Mouse (Mus musculus): Measurements from ENCODE around the gene Gm10999.
"Not testable (repeated sequence)": the region's sequence is repeated elsewhere in the genome, so short reads cannot be mapped to it uniquely, and the experiment has no call there.

The Gm10999 gene

GRCm38 (mm10) chr8:129131561-129131960 lies at the start of gene Gm10999:
TSS of gene Gm10999 (minus strand) at chr8:129131661.
- no peak for DNase-seq (ENCODE audit: low read depth, low spot score)

GRCm38 (mm10) chr8:129133475-129133874 lies 2.0 kb upstream of the Gm10999 start:
- no peak for DNase-seq (ENCODE audit: low read depth, low spot score)

- DNase-seq (ENCODE audit: low read depth, low spot score) = not testable (repeated sequence)
Measured at GRCm38 (mm10) chr8:129115761-129116160, 15.7 kb downstream of the Gm10999 start.
